Mouse (Mus musculus): ENCODE measurements around the gene Exog. TPM values are rescaled to one million over a fixed set of nuclear protein-coding genes. Genes with fewer than 3 reads are reported as not detected.

Gene Exog
- 1 to 10 TPM; 8.2 to 8.6 TPM for total RNA-seq (2023)

GRCm38 (mm10) chr9:119444738-119445429, at the start of gene Exog:
Gene Exog (plus strand): TSS chr9:119444943.

GRCm38 (mm10) chr9:119401801-119402214, 42.9 kb upstream of the Exog start, which contains the start of gene Acvr2b:
Gene Acvr2b (plus strand): TSS chr9:119402118.

Other genes starting within 250 kb of the Exog start
- gene Slc22a13, start 235.8 kb upstream of the Exog start, total RNA-seq (2023), result not detected
- 10 to 100 TPM; 43.8 to 46.8 TPM for gene Oxsr1, start 122.5 kb upstream of the Exog start, total RNA-seq (2023)
- 10 to 100 TPM; 55.5 to 57.2 TPM for gene Acaa1a, start 105.3 kb upstream of the Exog start, total RNA-seq (2023)
- gene Myd88, start 103.5 kb upstream of the Exog start, total RNA-seq (2023), result 10 to 100 TPM; 48.2 to 49.0 TPM
- 1 to 10 TPM; 1.5 to 3.0 TPM for gene Xylb, start 87.6 kb upstream of the Exog start, total RNA-seq (2023)
- not detected for gene Slc22a14, start 79.4 kb upstream of the Exog start, total RNA-seq (2023)
- gene Acvr2b, start 42.8 kb upstream of the Exog start, total RNA-seq (2023), result under 1 TPM; 0.44 to 0.89 TPM
- under 1 TPM in 1 of 2 experiments, not detected in 1; 0.06 TPM for gene Scn5a, start 134.1 kb downstream of the Exog start, total RNA-seq (2023)